Mouse (Mus musculus): ENCODE results near the gene Sass6. TPM values are rescaled to one million over a fixed set of nuclear protein-coding genes. Genes with fewer than 3 reads are reported as not detected.

Sass6 gene
- total and polyA plus RNA-seq, 2 experiments from 2014 or later, result 7.7 to 9.6 TPM

- Histone ChIP-seq H3K27ac (no peak overlapping the region), H3K4me1 (ENCODE audit: insufficient read depth, low read length) (no peaks in the 10 kb centered on the region), H3K27me3 (ENCODE audit: insufficient read depth, low read length) (no peaks in the 10 kb centered on the region), H3K9ac (replicated peaks; ENCODE audit: low read length) (no peak overlapping the region), H3K4me3 (ENCODE audit: low read length) (no peak overlapping the region), H3K4me2 (ENCODE audit: low read depth, low read length) (no peak overlapping the region), H3K36me3 (ENCODE audit: insufficient read depth, low read length) (no peaks in the 10 kb centered on the region), H3K9me3 (ENCODE audit: low read length) (no peaks in the 10 kb centered on the region)
- no peak for ATAC-seq
- WGBS, result 85% methylated on average over 5 of the region's 5 CpGs
- TF ChIP-seq CTCF (IDR thresholded peaks at IDR 0.05; ENCODE audit: low read depth), result no peak
- DNase-seq (ENCODE audit: low spot score), result no peak
Measured at GRCm38 (mm10) chr3:116601781-116602180, 7.0 kb downstream of the Sass6 start.

DNA sequence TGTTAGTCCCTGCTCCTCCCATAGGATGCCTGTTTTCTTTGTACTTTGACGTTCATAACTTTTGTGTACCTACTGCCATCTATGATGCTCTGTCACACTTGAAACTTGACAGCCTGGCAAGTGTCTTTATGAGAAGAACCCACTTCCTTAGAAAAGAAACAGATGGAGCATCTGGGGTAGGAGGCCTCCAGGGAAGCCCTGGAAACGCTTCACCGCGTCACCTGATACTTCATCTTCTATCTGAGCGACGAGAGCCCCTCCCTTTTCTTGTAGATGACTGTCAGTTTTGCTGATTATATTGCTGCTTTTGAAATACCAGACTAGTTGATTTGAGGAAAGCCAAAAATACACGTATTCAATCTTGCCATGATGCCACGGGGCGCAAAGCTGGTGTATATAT, 9.8 kb downstream of the Sass6 start:
- Histone ChIP-seq H3K9me3 (ENCODE audit: low read length) (no peaks in the 10 kb centered on the region), H3K4me2 (ENCODE audit: low read depth, low read length) (no peak overlapping the region), H3K27me3 (ENCODE audit: insufficient read depth, low read length) (no peaks in the 10 kb centered on the region), H3K4me1 (ENCODE audit: insufficient read depth, low read length) (no peaks in the 10 kb centered on the region), H3K4me3 (ENCODE audit: low read length) (no peak overlapping the region), H3K9ac (replicated peaks; ENCODE audit: low read length) (no peak overlapping the region), H3K27ac (no peak overlapping the region), H3K36me3 (ENCODE audit: insufficient read depth, low read length) (no peaks in the 10 kb centered on the region)
- ATAC-seq, result 0 out of 2 replicates have a peak, but pooled peaks have one; percentile 35
- TF ChIP-seq CTCF (IDR thresholded peaks at IDR 0.05; ENCODE audit: low read depth), result no peak
- peak; percentile 28 for DNase-seq (ENCODE audit: low spot score)
- 71% methylated on average over 9 of the region's 9 CpGs for WGBS

DNA sequence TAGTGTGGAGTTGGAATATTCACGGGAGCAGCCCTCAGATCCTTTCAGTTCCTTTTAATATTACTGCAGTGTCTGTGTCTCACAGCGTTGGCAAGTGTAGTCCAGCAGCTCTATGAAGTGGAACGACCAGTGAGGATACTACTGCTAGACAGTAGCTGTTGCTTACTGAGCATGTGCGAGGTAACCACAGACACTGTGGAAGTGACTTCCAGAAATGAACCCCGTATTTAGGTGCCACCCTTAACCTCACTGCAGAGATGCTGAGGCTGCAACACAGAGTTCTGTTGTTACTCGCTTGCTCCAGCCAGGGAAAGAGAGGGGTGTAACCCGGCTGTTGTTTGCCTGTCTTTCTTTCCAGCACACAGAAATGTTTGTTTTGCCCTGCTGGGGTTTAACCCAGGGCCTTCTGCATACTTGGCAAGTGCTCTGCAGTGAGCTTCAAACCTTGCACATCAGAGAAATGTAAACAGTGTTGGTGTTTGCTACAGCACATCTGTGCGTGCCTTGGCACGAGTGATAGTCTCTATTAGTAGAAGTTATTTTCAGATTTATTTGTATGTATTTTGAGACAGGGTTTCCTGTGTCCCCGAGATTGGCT, 19.6 kb downstream of the Sass6 start, which contains the start of gene Trmt13:
Gene Trmt13, minus strand, starts transcription at position 293 of the 598 bp plus-strand sequence.
- peak; percentile 2 for DNase-seq (ENCODE audit: low spot score)
- H3K4me2 ChIP-seq (ENCODE audit: low read depth, low read length), result no peak within 1 kb of the TSS
- peak within 1 kb of the TSS; percentile 51; the same call in 1 of the 2 replicates for H3K27ac ChIP-seq
- H3K27me3 ChIP-seq (ENCODE audit: insufficient read depth, low read length), result no peaks in the 10 kb centered on the region
- H3K9me3 ChIP-seq (ENCODE audit: low read length), result no peaks in the 10 kb centered on the region
- 0 out of 2 replicates have a peak, but pooled peaks have one; percentile 49 for ATAC-seq
- 76% methylated on average over 10 of the region's 10 CpGs for WGBS
- no peak within 1 kb of the TSS for H3K4me3 ChIP-seq (ENCODE audit: low read length)
- no peak for TF ChIP-seq CTCF (IDR thresholded peaks at IDR 0.05; ENCODE audit: low read depth)
- no peak within 1 kb of the TSS for H3K9ac ChIP-seq (replicated peaks; ENCODE audit: low read length)
- H3K36me3 ChIP-seq (ENCODE audit: insufficient read depth, low read length), result peaks cover 4% of the 10 kb centered on the region; the same call in 1 of the 2 replicates
- H3K4me1 ChIP-seq (ENCODE audit: insufficient read depth, low read length), result no peaks in the 10 kb centered on the region

- H3K4me3 ChIP-seq (ENCODE audit: low read length), result no peak overlapping the region
Measured at GRCm38 (mm10) chr3:116615318-116616068, 20.7 kb downstream of the Sass6 start.

DNA sequence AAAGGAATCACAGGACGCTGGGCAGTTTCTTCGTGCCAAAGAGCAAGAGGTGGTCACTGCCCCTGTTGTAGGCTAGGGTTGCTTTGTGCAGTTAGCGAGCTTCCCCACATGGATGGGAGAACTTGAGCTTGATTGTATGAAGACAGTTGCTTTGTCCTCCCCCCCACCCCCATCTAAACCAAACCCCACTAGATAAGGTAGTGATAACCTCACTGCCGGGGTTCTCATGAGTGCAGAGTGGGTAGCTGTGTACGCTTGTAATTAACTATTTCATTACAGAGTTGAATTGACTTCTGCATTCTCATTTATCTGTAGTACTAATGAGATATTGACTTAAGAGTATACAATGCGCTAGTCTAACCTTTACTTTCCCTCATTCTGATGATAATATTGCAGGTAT, 24.1 kb downstream of the Sass6 start:
- ATAC-seq (no peak), DNase-seq (ENCODE audit: low spot score) (no peak)
- H3K4me1 ChIP-seq (ENCODE audit: insufficient read depth, low read length), result no peaks in the 10 kb centered on the region
- no peak for TF ChIP-seq CTCF (IDR thresholded peaks at IDR 0.05; ENCODE audit: low read depth)
- H3K4me2 ChIP-seq (ENCODE audit: low read depth, low read length), result no peak overlapping the region
- H3K27me3 ChIP-seq (ENCODE audit: insufficient read depth, low read length), result no peaks in the 10 kb centered on the region
- no peaks in the 10 kb centered on the region for H3K9me3 ChIP-seq (ENCODE audit: low read length)
- 82% methylated on average over 6 of the region's 6 CpGs for WGBS
- peaks cover 4% of the 10 kb centered on the region; the same call in 1 of the 2 replicates for H3K36me3 ChIP-seq (ENCODE audit: insufficient read depth, low read length)
- H3K27ac ChIP-seq, result no peak overlapping the region
- no peak overlapping the region for H3K9ac ChIP-seq (replicated peaks; ENCODE audit: low read length)
- H3K4me3 ChIP-seq (ENCODE audit: low read length), result no peak overlapping the region

More at GRCm38 (mm10) chr3:116615318-116616068, 20.7 kb downstream of the Sass6 start:
- Histone ChIP-seq H3K4me1 (ENCODE audit: insufficient read depth, low read length) (no peaks in the 10 kb centered on the region), H3K27ac (no peak overlapping the region), H3K4me2 (ENCODE audit: low read depth, low read length) (no peak overlapping the region), H3K9me3 (ENCODE audit: low read length) (no peaks in the 10 kb centered on the region), H3K27me3 (ENCODE audit: insufficient read depth, low read length) (no peaks in the 10 kb centered on the region), H3K36me3 (ENCODE audit: insufficient read depth, low read length) (peaks cover 4% of the 10 kb centered on the region; the same call in 1 of the 2 replicates), H3K9ac (replicated peaks; ENCODE audit: low read length) (no peak overlapping the region)
- DNase-seq (ENCODE audit: low spot score) (no peak), ATAC-seq (no peak)
- TF ChIP-seq CTCF (IDR thresholded peaks at IDR 0.05; ENCODE audit: low read depth), result no peak
- 91% methylated on average over 8 of the region's 8 CpGs for whole genome bisulfite sequencing

DNA sequence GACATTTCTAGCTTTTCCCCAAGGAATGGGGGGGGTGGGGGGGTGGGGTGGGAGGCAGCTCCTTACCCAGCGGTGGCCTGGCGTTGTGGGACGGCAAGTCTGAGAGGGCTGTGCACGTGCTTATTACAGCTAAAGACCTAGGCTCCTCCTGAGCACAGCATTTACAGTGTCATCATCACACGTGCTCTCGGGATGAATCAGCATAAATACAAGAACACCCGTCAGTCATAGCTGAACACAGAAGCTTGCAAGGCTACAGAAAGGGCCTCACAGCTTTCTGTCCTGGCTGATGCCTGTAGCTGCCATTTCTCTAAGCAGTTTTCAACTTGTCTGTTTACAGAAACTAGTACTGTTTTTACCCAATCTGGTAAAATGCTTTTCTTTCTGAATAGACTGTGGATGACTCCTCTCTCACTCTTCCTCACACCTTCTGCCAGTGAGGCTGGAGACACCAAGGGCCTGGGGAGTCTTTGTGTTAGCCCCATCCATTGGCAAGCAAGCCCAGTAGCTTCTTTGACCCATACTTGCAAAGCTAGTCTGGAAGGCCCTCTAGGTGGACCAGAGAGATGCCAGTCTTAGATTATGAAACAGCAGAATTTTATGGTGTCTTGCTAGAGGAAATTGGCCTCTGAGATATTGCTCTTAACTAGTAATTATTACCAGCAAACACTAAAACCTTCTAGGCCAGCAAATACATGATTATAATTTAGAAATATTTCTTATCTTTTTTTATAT, 26.0 kb downstream of the Sass6 start:
- H3K27me3 ChIP-seq (ENCODE audit: insufficient read depth, low read length), result no peaks in the 10 kb centered on the region
- WGBS, result 95% methylated on average over 7 of the region's 7 CpGs
- TF ChIP-seq CTCF (IDR thresholded peaks at IDR 0.05; ENCODE audit: low read depth), result no peak
- no peaks in the 10 kb centered on the region for H3K9me3 ChIP-seq (ENCODE audit: low read length)
- H3K36me3 ChIP-seq (ENCODE audit: insufficient read depth, low read length), result peaks cover 1% of the 10 kb centered on the region; the same call in 1 of the 2 replicates
- DNase-seq (ENCODE audit: low spot score) (no peak), ATAC-seq (no peak)
- H3K4me2 ChIP-seq (ENCODE audit: low read depth, low read length), result no peak overlapping the region
- H3K4me1 ChIP-seq (ENCODE audit: insufficient read depth, low read length), result no peaks in the 10 kb centered on the region
- no peak overlapping the region for H3K4me3 ChIP-seq (ENCODE audit: low read length)
- no peak overlapping the region for H3K9ac ChIP-seq (replicated peaks; ENCODE audit: low read length)
- no peak overlapping the region for H3K27ac ChIP-seq
